Mouse (Mus musculus) forebrain, postnatal 0 days (tissue): ENCODE results near the gene Dhrs7c. TPM values are rescaled to one million over a fixed set of nuclear protein-coding genes. Genes with fewer than 3 reads are reported as not detected.

Experiments
- ATAC-seq: fragments of 200-750 bp; cut with Nextera tagmentation; 2 replicates; pipeline ENCODE4 v1.8.0; 2017; ENCODE audit warnings: mild to moderate bottlenecking, moderate library complexity
- DNase-seq: peaks from one replicate; pipeline ENCODE4 v3.0.0-alpha.2; 2015
- H3K27ac ChIP-seq: fragments of 300-500 bp; sonication (generic); 2 replicates; pipeline ENCODE4 v1.5.1; 2014; ENCODE audit warnings: low read depth, mild to moderate bottlenecking, antibody characterized with exemption, low read length, moderate library complexity, mixed read lengths
- H3K27me3 ChIP-seq: fragments of 300-500 bp; sonication (generic); 2 replicates; pipeline ENCODE4 v1.6.1; 2014; ENCODE audit warnings: mild to moderate bottlenecking, low read length, mixed read lengths; ENCODE audit not compliant: insufficient read depth
- H3K36me3 ChIP-seq: fragments of 300-500 bp; sonication (generic); 2 replicates; pipeline ENCODE4 v1.6.1; 2014; ENCODE audit warnings: mild to moderate bottlenecking, moderate library complexity; ENCODE audit not compliant: insufficient read depth
- H3K4me1 ChIP-seq: fragments of 300-500 bp; sonication (generic); 2 replicates; pipeline ENCODE4 v1.6.1; 2014; ENCODE audit warnings: antibody characterized with exemption; ENCODE audit not compliant: insufficient read depth
- H3K4me2 ChIP-seq: fragments of 300-500 bp; sonication (generic); 2 replicates; pipeline ENCODE4 v1.6.1; 2014; ENCODE audit warnings: low read depth, mild to moderate bottlenecking, moderate library complexity
- H3K4me3 ChIP-seq: fragments of 300-500 bp; sonication (generic); 2 replicates; pipeline ENCODE4 v1.5.1; 2014; ENCODE audit warnings: low read depth, low read length, mixed read lengths
- H3K9ac ChIP-seq: fragments of 300-500 bp; sonication (generic); 2 replicates; pipeline ENCODE4 v1.6.1; 2014; ENCODE audit warnings: mild to moderate bottlenecking
- H3K9me3 ChIP-seq: fragments of 300-500 bp; sonication (generic); 2 replicates; pipeline ENCODE4 v1.6.1; 2016; ENCODE audit warnings: low read length
- CTCF ChIP-seq: sonication (generic); IDR thresholded peaks from 2 replicates; pipeline ENCODE4 v1.5.1; 2016; ENCODE audit warnings: antibody characterized with exemption, control low read depth, low read depth
- WGBS: fragments of 180-500 bp; shearing (Covaris S2); extraction: QIAGEN DNeasy Blood & Tissue Kit; methylation state at CpG from one replicate; pipeline ENCODE4 v1.1.7; 2014; 5-methylcytosine and 5-hydroxymethylcytosine counted together
- polyA plus RNA-seq: library from polyadenylated mRNA; unstranded; fragments of >200 nt; fragmentation: Nextera tagmentation; extraction: Ambion mirVana; gene quantifications from 2 replicates; pipeline ENCODE4 v1.2.1, GENCODE M21; 2015
- total RNA-seq: library from RNA; depleted of rRNA; stranded (reverse); fragments of >200 nt; gene quantifications from 2 replicates; pipeline ENCODE4 v1.2.3, GENCODE M21; 2014; rRNA removed

Dhrs7c gene
- total RNA-seq (2.0 and 4.1 TPM in 2 replicates), polyA plus RNA-seq (0.13 TPM in 1 of 2 replicates, not detected in the other)

- no peak within 1 kb of the TSS for H3K4me3 ChIP-seq
- no peaks in the 10 kb centered on the region for H3K9me3 ChIP-seq
- H3K27ac ChIP-seq, result no peak within 1 kb of the TSS
- H3K4me2 ChIP-seq, result no peak within 1 kb of the TSS
- H3K36me3 ChIP-seq, result no peaks in the 10 kb centered on the region
- no peak within 1 kb of the TSS for H3K9ac ChIP-seq
- DNase-seq, result no peak
- H3K4me1 ChIP-seq, result no peaks in the 10 kb centered on the region; the same call in 1 of the 2 replicates
- H3K27me3 ChIP-seq, result no peaks in the 10 kb centered on the region
- WGBS, result 65% methylated on average over 7 of the region's 7 CpGs
- no peak for TF ChIP-seq CTCF
- ATAC-seq, result no peak
Observed at GRCm38 (mm10) chr11:67797931-67798330, at the start of gene Dhrs7c. Gene Dhrs7c, plus strand, starts transcription at chr11:67798187.

GRCm38 (mm10) chr11:67756287-67756686 lies 41.7 kb upstream of the Dhrs7c start:
- no peak overlapping the region for H3K4me2 ChIP-seq
- H3K4me1 ChIP-seq, result no peaks in the 10 kb centered on the region
- no peak for DNase-seq

GRCm38 (mm10) chr11:67757373-67758167 lies 40.4 kb upstream of the Dhrs7c start:
- Histone ChIP-seq H3K9me3 (no peaks in the 10 kb centered on the region), H3K4me3 (no peak overlapping the region), H3K36me3 (no peaks in the 10 kb centered on the region), H3K9ac (no peak overlapping the region), H3K27me3 (no peaks in the 10 kb centered on the region), H3K4me1 (no peaks in the 10 kb centered on the region), H3K4me2 (no peak overlapping the region), H3K27ac (no peak overlapping the region)
- DNase-seq (no peak), ATAC-seq (no peak)
- 76% methylated on average over 15 of the region's 15 CpGs for WGBS
- TF ChIP-seq CTCF, result no peak

More at GRCm38 (mm10) chr11:67756287-67756686, 41.7 kb upstream of the Dhrs7c start:
- TF ChIP-seq CTCF, result no peak
- Histone ChIP-seq H3K9me3 (no peaks in the 10 kb centered on the region), H3K36me3 (no peaks in the 10 kb centered on the region), H3K27ac (no peak overlapping the region), H3K9ac (no peak overlapping the region), H3K4me3 (no peak overlapping the region), H3K27me3 (no peaks in the 10 kb centered on the region)
- no peak for ATAC-seq
- 95% methylated on average over 1 of the region's 1 CpGs for WGBS

GRCm38 (mm10) chr11:67771053-67771452 lies 26.9 kb upstream of the Dhrs7c start, which contains the start of gene Glp2r:
Gene Glp2r, minus strand, starts transcription at chr11:67771153.
- Histone ChIP-seq H3K4me3 (no peak within 1 kb of the TSS), H3K27me3 (no peaks in the 10 kb centered on the region), H3K27ac (no peak within 1 kb of the TSS), H3K4me1 (no peaks in the 10 kb centered on the region), H3K4me2 (no peak within 1 kb of the TSS), H3K9me3 (no peaks in the 10 kb centered on the region), H3K36me3 (no peaks in the 10 kb centered on the region), H3K9ac (no peak within 1 kb of the TSS)
- no peak for TF ChIP-seq CTCF
- ATAC-seq (no peak), DNase-seq (no peak)
- 87% methylated on average over 14 of the region's 14 CpGs for WGBS

GRCm38 (mm10) chr11:67771691-67772090 lies 26.3 kb upstream of the Dhrs7c start:
- Histone ChIP-seq H3K36me3 (no peaks in the 10 kb centered on the region), H3K9me3 (no peaks in the 10 kb centered on the region), H3K9ac (no peak overlapping the region), H3K4me1 (no peaks in the 10 kb centered on the region), H3K4me2 (no peak overlapping the region), H3K27me3 (no peaks in the 10 kb centered on the region), H3K27ac (no peak overlapping the region), H3K4me3 (no peak overlapping the region)
- 83% methylated on average over 2 of the region's 2 CpGs for WGBS
- ATAC-seq (no peak), DNase-seq (no peak)
- no peak for TF ChIP-seq CTCF

- DNase-seq (peak; percentile 63), ATAC-seq (no peak)
- Histone ChIP-seq H3K9ac (no peak overlapping the region), H3K36me3 (no peaks in the 10 kb centered on the region), H3K4me2 (no peak overlapping the region), H3K4me3 (no peak overlapping the region), H3K9me3 (no peaks in the 10 kb centered on the region), H3K27ac (no peak overlapping the region), H3K27me3 (no peaks in the 10 kb centered on the region), H3K4me1 (no peaks in the 10 kb centered on the region)
- WGBS, result 26% methylated on average over 8 of the region's 8 CpGs
- peak; percentile 59 for TF ChIP-seq CTCF
Observed at GRCm38 (mm10) chr11:67772577-67772976, 25.4 kb upstream of the Dhrs7c start.

GRCm38 (mm10) chr11:67774379-67774778 lies 23.6 kb upstream of the Dhrs7c start, which contains the start of gene Gsg1l2:
Gene Gsg1l2, plus strand, starts transcription at chr11:67774608.
- DNase-seq (no peak), ATAC-seq (no peak)
- TF ChIP-seq CTCF, result no peak
- Histone ChIP-seq H3K4me1 (no peaks in the 10 kb centered on the region), H3K27me3 (no peaks in the 10 kb centered on the region), H3K4me2 (no peak within 1 kb of the TSS), H3K36me3 (no peaks in the 10 kb centered on the region), H3K9ac (no peak within 1 kb of the TSS), H3K4me3 (no peak within 1 kb of the TSS), H3K9me3 (no peaks in the 10 kb centered on the region), H3K27ac (no peak within 1 kb of the TSS)
- 72% methylated on average over 12 of the region's 12 CpGs for WGBS
